In the genomic region with DNA sequence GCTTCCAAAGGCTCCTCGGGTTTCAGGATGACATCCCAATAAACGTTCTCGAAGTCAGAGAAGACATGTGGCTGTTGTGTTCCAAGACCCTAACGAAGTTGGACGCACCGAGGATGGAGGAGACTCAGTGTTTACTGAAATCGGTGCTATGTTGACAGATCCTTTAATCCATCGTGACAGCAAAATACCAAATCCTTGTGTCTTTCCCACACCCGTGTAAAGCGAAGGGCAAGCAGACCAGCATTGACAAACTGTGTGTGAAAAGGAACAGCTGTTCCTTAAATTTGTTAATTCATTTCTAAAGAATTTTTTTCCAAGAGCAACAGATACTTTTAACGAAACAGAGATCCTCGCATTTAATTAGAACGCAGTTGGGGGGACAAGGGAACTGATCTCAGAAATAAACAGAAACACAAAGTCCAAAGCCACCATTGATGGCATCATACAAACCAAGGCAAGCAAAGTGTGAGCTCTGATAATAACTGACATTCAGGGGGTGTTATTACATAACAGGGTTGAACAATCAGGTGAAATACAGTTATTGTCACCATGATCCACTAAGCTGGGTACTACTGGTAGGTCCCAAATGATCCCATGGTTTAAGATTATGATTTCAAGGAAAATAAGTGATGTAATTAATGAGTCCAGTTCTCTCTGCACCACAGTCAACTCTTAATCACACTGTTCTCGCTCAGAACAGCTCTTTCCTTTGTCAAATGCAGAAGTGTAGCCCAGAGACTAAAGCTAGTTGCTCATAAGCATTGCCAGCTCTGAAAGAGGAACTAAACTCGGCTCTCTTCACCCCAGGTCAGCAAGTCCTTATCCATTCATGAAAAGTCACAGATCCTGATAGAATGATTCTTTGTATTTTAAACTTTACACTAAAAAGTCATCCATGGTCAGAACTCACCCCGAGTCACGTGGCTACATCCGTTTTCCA, we compare ENCODE assay signal across 16 mouse cellular contexts. TPM values are rescaled to one million over a fixed set of nuclear protein-coding genes. Genes with fewer than 3 reads are reported as not detected.
"Had no signal": no experiment of that assay in that cellular context is flagged by ENCODE, and none has a peak within 500 bp of the region (broad histone marks: within the 10 kb centered on the region; RNA-seq: fewer than 3 reads in every experiment).

No protein-coding gene starts in this region.

- H3K36me3 ChIP-seq: kidney, embryonic 15.5 days; limb, embryonic 12.5 days; midbrain, embryonic 10.5 days; neural tube, embryonic 13.5 days had no signal

- H3K4me3 ChIP-seq: kidney, embryonic 15.5 days; left cerebral cortex, adult 2 months; limb, embryonic 12.5 days; midbrain, embryonic 10.5 days; neural tube, embryonic 13.5 days had no signal

- H3K27me3 ChIP-seq: kidney, embryonic 15.5 days; limb, embryonic 12.5 days; neural tube, embryonic 13.5 days had no signal

- H3K4me2 ChIP-seq: kidney, embryonic 15.5 days; limb, embryonic 12.5 days; neural tube, embryonic 13.5 days had no signal

- H3K27ac ChIP-seq: kidney, embryonic 15.5 days; left cerebral cortex, adult 2 months; limb, embryonic 12.5 days; liver, embryonic 14.5 days; midbrain, embryonic 10.5 days; neural tube, embryonic 13.5 days had no signal

- DNase-seq: kidney, adult 2 months; kidney, postnatal 14 days; liver; lung, adult 2 months; lung, postnatal 14 days; midbrain, embryonic 14.5 days; retina, postnatal 1 day; right cerebral cortex, postnatal 4 days had no signal

- H3K9ac ChIP-seq: kidney, embryonic 15.5 days; limb, embryonic 12.5 days; liver, embryonic 14.5 days; neural tube, embryonic 13.5 days had no signal

- H3K9me3 ChIP-seq: kidney, embryonic 15.5 days; limb, embryonic 12.5 days; midbrain, embryonic 10.5 days; neural tube, embryonic 13.5 days had no signal

- ATAC-seq: intestine, embryonic 16.5 days had no signal

RNA-seq across cellular contexts. Expression of gene Adamts20, which starts 47.7 kb away (rescaled TPM):
- total RNA-seq: monocyte, adult 5-6 weeks had no signal
